In the genomic region with DNA sequence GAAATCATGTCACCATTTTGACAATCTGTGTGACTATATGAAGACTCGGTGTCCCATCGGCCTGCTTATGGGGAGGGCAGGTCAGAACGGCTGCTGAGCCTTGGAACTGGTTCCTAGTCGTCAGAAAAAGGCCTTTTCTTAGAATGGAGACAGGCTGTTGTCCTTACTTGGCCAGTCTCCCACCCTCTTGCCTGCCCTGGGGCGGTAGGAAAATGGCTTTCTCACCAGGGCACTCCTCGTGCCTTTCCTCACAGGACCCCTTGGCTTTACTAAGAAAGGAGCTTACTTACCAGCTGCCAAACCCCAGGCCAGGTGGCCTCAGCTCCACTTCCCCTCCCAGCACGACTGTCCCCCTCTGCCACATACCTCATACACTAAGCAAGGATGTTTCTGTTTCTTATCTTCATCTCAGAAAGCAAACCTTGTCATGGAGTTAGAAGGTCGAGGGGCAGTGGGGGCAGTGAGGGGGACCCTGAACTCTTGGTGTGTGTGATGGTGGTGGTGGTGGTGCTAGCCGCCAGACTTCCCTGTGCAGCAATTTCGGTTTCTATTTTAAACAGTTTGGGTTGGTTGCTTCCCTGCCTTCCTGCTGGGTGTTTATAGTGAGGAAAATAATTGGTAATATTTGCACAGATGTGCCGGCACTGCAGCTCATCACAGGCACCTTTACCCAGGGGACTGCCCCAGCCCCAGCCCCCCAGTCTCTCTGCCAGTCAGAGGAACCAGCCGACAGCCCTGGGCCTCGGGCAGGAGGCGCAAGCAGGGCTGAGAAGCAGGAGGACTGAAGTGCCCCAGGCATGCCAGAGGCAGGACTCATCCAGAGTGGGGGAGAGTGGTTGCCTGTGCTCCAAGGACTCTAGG, we compare ENCODE assay signal across 12 mouse cellular contexts. TPM values are rescaled to one million over a fixed set of nuclear protein-coding genes. Genes with fewer than 3 reads are reported as not detected.
DNase-seq lines count a peak whose midpoint lies in the region; ATAC-seq lines count a peak whose summit lies in the region.
"Had no signal": no experiment of that assay in that cellular context is flagged by ENCODE, and none has a peak within 500 bp of the region (broad histone marks: within the 10 kb centered on the region; RNA-seq: fewer than 3 reads in every experiment).

No protein-coding gene starts in this region.

- H3K27me3 ChIP-seq in heart, embryonic 16.5 days (ENCODE audit: control insufficient read depth, insufficient read depth, low read length): peaks cover 5% of the 10 kb centered on the region; the same call in 1 of the 2 replicates
- H3K27me3 ChIP-seq in heart, embryonic 10.5 days (ENCODE audit: insufficient read depth, poor library complexity, severe bottlenecking): peaks cover 11% of the 10 kb centered on the region; the same call in 1 of the 2 replicates
- H3K27me3 ChIP-seq: stomach, embryonic 15.5 days had no signal

- H3K9me3 ChIP-seq in heart, embryonic 16.5 days (replicated peaks; ENCODE audit: control insufficient read depth, low read length): peaks cover 3% of the 10 kb centered on the region
- H3K9me3 ChIP-seq in heart, embryonic 10.5 days: no peaks in the 10 kb centered on the region
- H3K9me3 ChIP-seq: stomach, embryonic 15.5 days had no signal

- no peak overlapping the region for H3K4me3 ChIP-seq in heart, embryonic 16.5 days (ENCODE audit: low read length)
- H3K4me3 ChIP-seq in heart, embryonic 10.5 days: no peak overlapping the region
- H3K4me3 ChIP-seq: stomach, embryonic 15.5 days had no signal

- no peak overlapping the region for H3K9ac ChIP-seq in heart, embryonic 16.5 days (ENCODE audit: low read length)
- H3K9ac ChIP-seq: forebrain, postnatal 0 days; stomach, embryonic 15.5 days had no signal

- no peaks in the 10 kb centered on the region for H3K36me3 ChIP-seq in heart, embryonic 16.5 days (ENCODE audit: control insufficient read depth, insufficient read depth)
- no peaks in the 10 kb centered on the region for H3K36me3 ChIP-seq in heart, embryonic 10.5 days
- H3K36me3 ChIP-seq: G1E; stomach, embryonic 15.5 days had no signal

- no peak overlapping the region; the same call in 1 of the 2 replicates for H3K4me2 ChIP-seq in heart, embryonic 16.5 days (ENCODE audit: low read depth, low read length)
- H3K4me2 ChIP-seq: stomach, embryonic 15.5 days had no signal

- no peak for DNase-seq in heart, embryonic 10.5 days (ENCODE audit: low spot score)
- peak; percentile 86 for DNase-seq in A20 (ENCODE audit: low read depth, low spot score)
- DNase-seq in natural killer cell, adult 2 months (ENCODE audit: low spot score in 2 of 2): peak; percentile 11 to 26
- no peak for DNase-seq in gastrocnemius, postnatal 36 days
- no peak for DNase-seq in adrenal gland, adult 2 months
- no peak for DNase-seq in ovary, postnatal 36 days (ENCODE audit: low spot score)
- DNase-seq: forebrain, postnatal 0 days; kidney, postnatal 25 days had no signal

- WGBS in heart, embryonic 16.5 days: 33% methylated on average over 14 of the region's 14 CpGs
- WGBS in heart, embryonic 10.5 days: 36% methylated on average over 14 of the region's 14 CpGs

- peak overlapping the region; percentile 29 for H3K27ac ChIP-seq in heart, embryonic 16.5 days (ENCODE audit: low read length)
- no peak overlapping the region for H3K27ac ChIP-seq in heart, embryonic 10.5 days
- H3K27ac ChIP-seq: stomach, embryonic 15.5 days had no signal

- no peaks in the 10 kb centered on the region for H3K4me1 ChIP-seq in heart, embryonic 16.5 days (ENCODE audit: control insufficient read depth, insufficient read depth, low read length)
- H3K4me1 ChIP-seq in heart, embryonic 10.5 days: peaks cover 23% of the 10 kb centered on the region
- H3K4me1 ChIP-seq: stomach, embryonic 15.5 days had no signal

- no peak for ATAC-seq in heart, embryonic 16.5 days (replicated peaks; ENCODE audit: extremely low read depth, insufficient read depth, low FRiP score)
- peak; percentile 71 for ATAC-seq in granulocyte monocyte progenitor cell, adult 5-6 weeks (replicated peaks; ENCODE audit: poor library complexity, severe bottlenecking)
- ATAC-seq: forebrain, postnatal 0 days had no signal

- intact Hi-C loops in gastrocnemius, postnatal 36 days (cut with DNase I): loop anchor here (10.0 kb wide), 1 partner anchor 130 kb away; no protein-coding TSS in a partner anchor

RNA-seq across cellular contexts. Expression of a gene that starts 23.7 kb away (rescaled TPM):
- 0.14 TPM in 1 of 2 replicates, not detected in the other for polyA plus RNA-seq in heart, embryonic 16.5 days (2015; fragmentation: Nextera tagmentation; extraction: Ambion mirVana)
- 0.05 and 0.15 TPM in 2 replicates for polyA plus RNA-seq in heart, embryonic 10.5 days (2016; fragmentation: Nextera tagmentation; extraction: Ambion mirVana)
- total RNA-seq in granulocyte monocyte progenitor cell, adult 5-6 weeks (2014; fragmentation: Nextera tagmentation): not detected in 2 replicates
- total RNA-seq in granulocyte monocyte progenitor cell, adult 5-6 weeks (2017): not detected in 2 replicates
- not detected for total RNA-seq in gastrocnemius, postnatal 36 days (2021)
- total RNA-seq in adrenal gland, adult 2 months (2021): not detected
- not detected in 2 replicates for polyA plus RNA-seq in adrenal gland, adult 2 months (2012; rRNA removed)
- polyA plus RNA-seq: G1E had no signal

RNA-seq across cellular contexts. Expression of a gene that starts 34.1 kb away (rescaled TPM):
- 0.12 TPM in 1 of 2 replicates, not detected in the other for polyA plus RNA-seq in heart, embryonic 16.5 days (2015; fragmentation: Nextera tagmentation; extraction: Ambion mirVana)
- not detected in 2 replicates for polyA plus RNA-seq in heart, embryonic 10.5 days (2016; fragmentation: Nextera tagmentation; extraction: Ambion mirVana)
- total RNA-seq in granulocyte monocyte progenitor cell, adult 5-6 weeks (2014; fragmentation: Nextera tagmentation): not detected in 2 replicates
- not detected in 2 replicates for total RNA-seq in granulocyte monocyte progenitor cell, adult 5-6 weeks (2017)
- total RNA-seq in gastrocnemius, postnatal 36 days (2021): not detected
- total RNA-seq in adrenal gland, adult 2 months (2021): not detected
- not detected in 2 replicates for polyA plus RNA-seq in adrenal gland, adult 2 months (2012; rRNA removed)
- total RNA-seq: forebrain, postnatal 0 days had no signal
- polyA plus RNA-seq: G1E; stomach, embryonic 15.5 days had no signal

RNA-seq across cellular contexts. Expression of a gene that starts 57.7 kb away (rescaled TPM):
- 11.7 and 12.4 TPM in 2 replicates for polyA plus RNA-seq in heart, embryonic 16.5 days (2015; fragmentation: Nextera tagmentation; extraction: Ambion mirVana)
- 13.1 and 13.8 TPM in 2 replicates for polyA plus RNA-seq in heart, embryonic 10.5 days (2016; fragmentation: Nextera tagmentation; extraction: Ambion mirVana)
- total RNA-seq in granulocyte monocyte progenitor cell, adult 5-6 weeks (2014; fragmentation: Nextera tagmentation): 6.9 and 12.3 TPM in 2 replicates
- total RNA-seq in granulocyte monocyte progenitor cell, adult 5-6 weeks (2017): 2.9 and 3.6 TPM in 2 replicates
- total RNA-seq in gastrocnemius, postnatal 36 days (2021): 1 to 10 TPM; 3.4 to 4.0 TPM
- total RNA-seq in adrenal gland, adult 2 months (2021): 10 to 100 TPM; 12.1 to 12.4 TPM
- 27.7 and 30.3 TPM in 2 replicates for polyA plus RNA-seq in adrenal gland, adult 2 months (2012; rRNA removed)

Comparison
In these comparisons a context has a peak if more than half of its experiments do, and no peak if none do; other contexts are left out.
1. DNase-seq: peak in A20 (single experiment) and natural killer cell, adult 2 months (2 of 2); none in heart, embryonic 10.5 days (single experiment), gastrocnemius, postnatal 36 days (0 of 2), adrenal gland, adult 2 months (single experiment) and ovary, postnatal 36 days (single experiment).